Mouse (Mus musculus) gastrocnemius, postnatal 14 days (tissue): Measurements from ENCODE around the gene Sfxn3. TPM values are rescaled to one million over a fixed set of nuclear protein-coding genes. Genes with fewer than 3 reads are reported as not detected.

Source experiments
- DNase-seq: peaks from one replicate; pipeline ENCODE4 v3.0.0; 2021; ENCODE audit warnings: mixed read lengths
- intact Hi-C: fragments of 180-260 bp; cut with DNase I; formaldehyde crosslinking; loops from one replicate; pipeline ENCODE4 v1.15.1; 2025; ENCODE audit warnings: low total_unique reads
- total RNA-seq, 2 experiments: library from RNA; stranded (reverse); gene quantifications; 2 replicates each; pipeline ENCODE4 v1.2.3; 2021

The Sfxn3 gene
- total RNA-seq, 2 experiments from 2014 or later = 21.3 to 22.1 TPM

DNA sequence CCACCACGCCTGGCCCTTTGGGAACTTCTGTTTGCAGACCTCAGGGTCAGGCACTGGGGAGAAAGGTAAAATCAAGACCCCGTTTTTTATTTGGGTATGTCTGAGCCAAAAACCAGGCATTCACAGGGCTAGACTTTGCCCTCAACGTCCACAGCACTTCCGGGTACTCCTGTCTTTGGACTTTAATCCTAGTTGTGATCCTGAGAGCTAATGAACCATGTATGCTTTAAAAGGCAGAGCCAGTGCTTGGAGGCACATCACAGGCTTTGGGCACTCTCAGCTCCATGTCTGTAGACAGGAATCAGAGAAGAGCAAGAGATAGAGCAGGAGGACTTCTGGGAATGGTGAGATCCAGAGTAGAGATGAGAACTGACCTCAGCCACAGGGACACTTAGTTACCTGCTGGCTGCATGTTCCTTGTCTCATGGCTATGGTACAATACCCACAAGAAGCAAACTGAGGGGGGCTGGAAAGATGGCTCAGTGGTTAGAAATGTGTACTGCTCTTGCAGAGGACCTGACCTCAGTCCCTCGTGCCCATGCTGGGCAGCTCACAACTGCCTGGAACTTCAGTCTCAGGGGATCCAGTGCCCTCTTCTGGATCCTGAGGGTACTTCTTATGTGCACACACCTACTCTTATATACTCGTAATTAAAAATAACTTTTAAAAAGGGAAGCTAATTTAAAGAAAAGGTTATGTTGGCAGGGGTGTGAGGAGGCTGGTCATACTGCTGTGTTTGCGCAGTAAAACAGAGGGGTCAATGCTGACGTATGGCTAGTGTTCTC, 53.4 kb downstream of the Sfxn3 start:
- intact Hi-C loops = no loop called here
- no peak for DNase-seq

- no peak for DNase-seq
Measured at GRCm38 (mm10) chr19:45105591-45105990, 58.3 kb downstream of the Sfxn3 start.

More at GRCm38 (mm10) chr19:45105591-45105990, 58.3 kb downstream of the Sfxn3 start:
- intact Hi-C loops = no loop called here

Other genes starting within 250 kb of the Sfxn3 start
- 10 to 100 TPM; 13.5 to 15.9 TPM for gene Slf2, start 116.4 kb upstream of the Sfxn3 start, total RNA-seq
- gene Sema4g, start 58.4 kb upstream of the Sfxn3 start, total RNA-seq = 1 to 10 TPM in 1 of 2 experiments, under 1 TPM in 1; 0.73 to 1.3 TPM
- gene Twnk, start 41.8 kb upstream of the Sfxn3 start, total RNA-seq = 10 to 100 TPM; 14.5 to 15.9 TPM
- 10 to 100 TPM; 32.9 to 35.4 TPM for gene Mrpl43, start 41.1 kb upstream of the Sfxn3 start, total RNA-seq
- 10 to 100 TPM; 26.8 to 29.0 TPM for gene Lzts2, start 33.1 kb upstream of the Sfxn3 start, total RNA-seq
- 10 to 100 TPM in 1 of 2 experiments, 1 to 10 TPM in 1; 9.8 to 10.9 TPM for gene Pdzd7, start 1.8 kb upstream of the Sfxn3 start, total RNA-seq
- 1 to 10 TPM; 7.3 to 9.5 TPM for gene Kazald1, start 27.7 kb downstream of the Sfxn3 start, total RNA-seq
- not detected for gene Tlx1, start 103.2 kb downstream of the Sfxn3 start, total RNA-seq
- gene Lbx1, start 188.3 kb downstream of the Sfxn3 start, total RNA-seq = 10 to 100 TPM; 32.2 to 38.1 TPM